Mouse (Mus musculus) heart, postnatal 0 days (tissue): ENCODE results near the gene Stard3nl. TPM values are rescaled to one million over a fixed set of nuclear protein-coding genes. Genes with fewer than 3 reads are reported as not detected.
"Not testable (repeated sequence)": the region's sequence is repeated elsewhere in the genome, so short reads cannot be mapped to it uniquely, and the experiment has no call there.

ENCODE experiments used
- ATAC-seq: fragments of 200-750 bp; cut with Nextera tagmentation; 2 replicates; pipeline ENCODE4 v1.8.0; 2017; ENCODE audit warnings: low read depth, moderate number of reproducible peaks, moderate library complexity; ENCODE audit not compliant: insufficient read depth
- DNase-seq: peaks from one replicate; pipeline ENCODE4 v3.0.0-alpha.2; 2016; ENCODE audit warnings: low spot score
- H3K27ac ChIP-seq: fragments of 300-500 bp; sonication (generic); 2 replicates; pipeline ENCODE4 v1.5.1; 2014; ENCODE audit warnings: low read depth, mild to moderate bottlenecking
- H3K27me3 ChIP-seq: fragments of 300-500 bp; sonication (generic); 2 replicates; pipeline ENCODE4 v1.6.1; 2014; ENCODE audit warnings: low read length, mixed read lengths; ENCODE audit not compliant: control insufficient read depth, insufficient read depth
- H3K36me3 ChIP-seq: fragments of 300-500 bp; sonication (generic); replicated peaks from 2 replicates; pipeline ENCODE4 v1.6.1; 2014; ENCODE audit warnings: low read length, mixed read lengths; ENCODE audit not compliant: control insufficient read depth, insufficient read depth
- H3K4me1 ChIP-seq: fragments of 300-500 bp; sonication (generic); 2 replicates; pipeline ENCODE4 v1.6.1; 2014; ENCODE audit warnings: antibody characterized with exemption; ENCODE audit not compliant: control insufficient read depth, insufficient read depth
- H3K4me2 ChIP-seq: fragments of 300-500 bp; sonication (generic); 2 replicates; pipeline ENCODE4 v1.6.1; 2014; ENCODE audit warnings: low read depth, mild to moderate bottlenecking, low read length, moderate library complexity
- H3K4me3 ChIP-seq: fragments of 300-500 bp; sonication (generic); 2 replicates; pipeline ENCODE4 v1.5.1; 2014; ENCODE audit warnings: low read depth, low read length
- H3K9ac ChIP-seq: fragments of 300-500 bp; sonication (generic); replicated peaks from 2 replicates; pipeline ENCODE4 v1.6.1; 2014; ENCODE audit warnings: low read depth, low read length, mixed read lengths
- H3K9me3 ChIP-seq: fragments of 300-500 bp; sonication (generic); replicated peaks from 2 replicates; pipeline ENCODE4 v1.6.1; 2016; ENCODE audit warnings: low read length; ENCODE audit not compliant: control insufficient read depth
- CTCF ChIP-seq: IDR thresholded peaks from 2 replicates; pipeline ENCODE4 v1.5.1; 2016; ENCODE audit warnings: antibody characterized with exemption, control low read depth, low read depth
- EP300 ChIP-seq: IDR thresholded peaks from 2 replicates; pipeline ENCODE4 v1.6.1; 2016; ENCODE audit warnings: antibody characterized with exemption, low read depth
- WGBS: fragments of 180-500 bp; shearing (Covaris S2); extraction: QIAGEN DNeasy Blood & Tissue Kit; methylation state at CpG from one replicate; pipeline ENCODE4 v1.1.7; 2014; 5-methylcytosine and 5-hydroxymethylcytosine counted together
- polyA plus RNA-seq: library from polyadenylated mRNA; unstranded; fragments of >200 nt; fragmentation: Nextera tagmentation; extraction: Ambion mirVana; gene quantifications from 2 replicates; pipeline ENCODE4 v1.2.1, GENCODE M21; 2015
- total RNA-seq: library from RNA; depleted of rRNA; stranded (reverse); fragments of >200 nt; gene quantifications from 2 replicates; pipeline ENCODE4 v1.2.3, GENCODE M21; 2014; ENCODE audit warnings: low replicate concordance; rRNA removed

The Stard3nl gene
- total and polyA plus RNA-seq, 2 experiments from 2014 or later, result 18.7 to 48.3 TPM

- DNase-seq, result no peak
- Histone ChIP-seq H3K27ac (no peak overlapping the region), H3K9me3 (no peaks in the 10 kb centered on the region), H3K9ac (no peak overlapping the region), H3K36me3 (peaks cover under 1% of the 10 kb centered on the region), H3K4me3 (no peak overlapping the region), H3K4me1 (no peaks in the 10 kb centered on the region), H3K4me2 (no peak overlapping the region), H3K27me3 (no peaks in the 10 kb centered on the region)
- WGBS, result 78% methylated on average over 3 of the region's 3 CpGs
- no peak for ATAC-seq
- no peak for TF ChIP-seq CTCF
- no peak for TF ChIP-seq EP300
Observed at GRCm38 (mm10) chr13:19352795-19353194, 42.8 kb downstream of the Stard3nl start.

- not testable (repeated sequence) for H3K27ac ChIP-seq, H3K27me3 ChIP-seq, H3K4me1 ChIP-seq, H3K4me2 ChIP-seq, DNase-seq, H3K4me3 ChIP-seq, H3K36me3 ChIP-seq, ATAC-seq, H3K9me3 ChIP-seq, H3K9ac ChIP-seq
- 68% methylated on average over 1 of the region's 1 CpGs for WGBS
Observed at GRCm38 (mm10) chr13:19340356-19340755, 55.2 kb downstream of the Stard3nl start.

GRCm38 (mm10) chr13:19336310-19336709, 59.3 kb downstream of the Stard3nl start:
- not testable (repeated sequence) for H3K9ac ChIP-seq, H3K4me2 ChIP-seq, ATAC-seq, DNase-seq, H3K27me3 ChIP-seq, H3K4me1 ChIP-seq, H3K36me3 ChIP-seq, H3K9me3 ChIP-seq, H3K4me3 ChIP-seq, H3K27ac ChIP-seq
- 59% methylated on average over 1 of the region's 1 CpGs for WGBS

Other genes with a start within 250 kb of the Stard3nl start
- 30.2 and 68.1 TPM in 2 replicates for gene Epdr1, start 224.1 kb upstream of the Stard3nl start, total RNA-seq
- gene Epdr1, start 224.1 kb upstream of the Stard3nl start, polyA plus RNA-seq, result 17.8 and 21.2 TPM in 2 replicates
- not detected in 2 replicates for gene Sfrp4, start 227.3 kb upstream of the Stard3nl start, total RNA-seq
- gene Sfrp4, start 227.3 kb upstream of the Stard3nl start, polyA plus RNA-seq, result 0.15 TPM in 2 replicates